Mouse (Mus musculus) small intestine, adult 2 months (tissue): Measurements from ENCODE around the gene Gulp1. TPM values are rescaled to one million over a fixed set of nuclear protein-coding genes. Genes with fewer than 3 reads are reported as not detected.

Experiments used
- H3K27ac ChIP-seq: fragments of 200-500 bp; 2 replicates; pipeline ENCODE4 v1.5.1; 2012; ENCODE audit warnings: low read depth, low read length, control low read depth, inconsistent platforms; ENCODE audit not compliant: insufficient read depth
- H3K27me3 ChIP-seq: fragments of 200-500 bp; 2 replicates; pipeline ENCODE4 v1.6.1; 2012; ENCODE audit warnings: mild to moderate bottlenecking, moderate library complexity, low read length, inconsistent platforms; ENCODE audit not compliant: control insufficient read depth, insufficient read depth
- H3K36me3 ChIP-seq: fragments of 200-500 bp; 2 replicates; pipeline ENCODE4 v1.6.1; 2012; ENCODE audit warnings: mild to moderate bottlenecking, low read length, control low read depth, inconsistent platforms; ENCODE audit not compliant: control insufficient read depth, insufficient read depth
- H3K4me1 ChIP-seq: fragments of 200-500 bp; 2 replicates; pipeline ENCODE4 v1.6.1; 2012; ENCODE audit warnings: low read length, inconsistent platforms, mixed read lengths; ENCODE audit not compliant: control insufficient read depth, insufficient read depth, insufficient read length
- H3K4me3 ChIP-seq: fragments of 200-500 bp; 2 replicates; pipeline ENCODE4 v1.5.1; 2012; ENCODE audit warnings: low read depth, mild to moderate bottlenecking, control low read depth, inconsistent platforms, low read length, moderate library complexity
- CTCF ChIP-seq: fragments of 200-500 bp; IDR thresholded peaks from 2 replicates; pipeline ENCODE4 v1.5.1; 2012; ENCODE audit warnings: low read depth, mild to moderate bottlenecking, control low read depth, inconsistent platforms, low read length, moderate library complexity, mixed read lengths; ENCODE audit not compliant: insufficient replicate concordance, insufficient read length; ENCODE audit errors: extremely low read depth
- POLR2A ChIP-seq: fragments of 200-500 bp; IDR thresholded peaks from 2 replicates; pipeline ENCODE4 v1.6.1; 2012; ENCODE audit warnings: low read depth, mild to moderate bottlenecking, control low read depth, inconsistent platforms, low read length, moderate library complexity
- WGBS: fragments of 180-500 bp; shearing (Covaris S2); methylation state at CpG from one replicate; pipeline ENCODE4 v1.1.7; 2018; 5-methylcytosine and 5-hydroxymethylcytosine counted together
- polyA plus RNA-seq: library from polyadenylated mRNA; depleted of rRNA; stranded (reverse); fragments of >200 nt; gene quantifications from 2 replicates; pipeline ENCODE4 v1.2.3, GENCODE M21; 2012

Gene Gulp1
- polyA plus RNA-seq, 1 experiment = 0.67 TPM

DNA sequence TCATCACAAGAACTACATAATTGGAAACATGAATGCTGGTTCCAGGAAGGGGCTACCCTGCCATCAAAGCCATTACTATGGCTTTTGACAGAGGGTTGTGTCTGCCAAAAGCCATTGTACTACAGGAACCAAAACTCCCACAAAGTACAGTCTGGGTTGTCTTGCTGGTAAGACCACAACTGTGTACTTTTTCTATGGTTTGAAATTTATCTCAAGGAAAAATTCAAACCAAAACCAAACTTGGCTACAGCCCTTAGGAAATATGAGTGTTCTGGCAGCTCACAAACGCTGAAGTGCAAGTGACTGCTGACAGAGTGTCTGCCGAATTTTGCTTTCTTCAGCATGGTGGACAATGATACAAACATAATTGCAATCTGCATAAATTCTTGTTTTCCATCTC is 259.0 kb downstream of the Gulp1 start:
- WGBS = 81% methylated on average over 2 of the region's 2 CpGs
- TF ChIP-seq POLR2A = no peak
- TF ChIP-seq CTCF = no peak

DNA sequence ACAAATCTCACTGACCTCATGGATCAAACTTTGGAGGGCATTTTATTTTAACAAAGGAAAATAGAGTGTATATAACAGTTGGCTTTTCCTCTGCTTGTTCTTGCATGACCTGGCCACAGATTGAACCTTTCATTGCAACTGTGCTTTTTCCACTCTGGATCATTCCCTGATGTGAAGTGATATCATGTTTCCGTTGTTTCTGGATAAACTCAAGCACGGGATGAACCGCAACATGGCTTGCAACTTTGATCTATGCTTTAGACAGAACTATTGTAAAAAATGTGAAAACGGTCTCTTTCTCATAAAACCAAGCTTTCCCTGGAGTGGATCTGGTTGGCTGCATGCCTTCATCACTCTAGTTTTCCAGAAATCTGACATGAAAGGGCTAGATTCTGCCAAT is 282.6 kb downstream of the Gulp1 start:
- Histone ChIP-seq H3K4me1 (no peaks in the 10 kb centered on the region), H3K36me3 (no peaks in the 10 kb centered on the region), H3K4me3 (no peak overlapping the region), H3K27me3 (no peaks in the 10 kb centered on the region), H3K27ac (no peak overlapping the region)
- WGBS = 86% methylated on average over 4 of the region's 4 CpGs
- TF ChIP-seq POLR2A (no peak), CTCF (no peak)

More for the DNA sequence above, 259.0 kb downstream of the Gulp1 start:
- Histone ChIP-seq H3K27me3 (no peaks in the 10 kb centered on the region), H3K36me3 (no peaks in the 10 kb centered on the region), H3K4me3 (no peak overlapping the region), H3K4me1 (no peaks in the 10 kb centered on the region), H3K27ac (no peak overlapping the region)
